ENCODE assay signal across 9 mouse cellular contexts in genomic region chr3:105090981-105091380, GRCm38 (mm10). TPM values are rescaled to one million over a fixed set of nuclear protein-coding genes. Genes with fewer than 3 reads are reported as not detected.
DNase-seq lines count a peak whose midpoint lies in the region; ATAC-seq lines count a peak whose summit lies in the region.
"Had no signal": no experiment of that assay in that cellular context is flagged by ENCODE, and none has a peak within 500 bp of the region (broad histone marks: within the 10 kb centered on the region; RNA-seq: fewer than 3 reads in every experiment).

No protein-coding gene starts in this region.

- H3K36me3 ChIP-seq in midbrain, embryonic 10.5 days: no peaks in the 10 kb centered on the region
- no peaks in the 10 kb centered on the region for H3K36me3 ChIP-seq in midbrain, embryonic 14.5 days (ENCODE audit: control insufficient read depth, insufficient read depth, low read length)
- no peaks in the 10 kb centered on the region for H3K36me3 ChIP-seq in forebrain, embryonic 10.5 days (replicated peaks)

- H3K27me3 ChIP-seq in midbrain, embryonic 10.5 days (ENCODE audit: low read depth, poor library complexity, severe bottlenecking): no peaks in the 10 kb centered on the region
- no peaks in the 10 kb centered on the region for H3K27me3 ChIP-seq in midbrain, embryonic 14.5 days (ENCODE audit: control insufficient read depth, insufficient read depth, low read length)
- no peaks in the 10 kb centered on the region for H3K27me3 ChIP-seq in forebrain, embryonic 10.5 days (ENCODE audit: poor library complexity, severe bottlenecking)

- intact Hi-C loops in heart, postnatal 36 days (cut with DNase I): loop anchor here (2.0 kb wide), 1 partner anchor 14 kb away; no protein-coding TSS in a partner anchor

- no peak for ATAC-seq in midbrain, embryonic 14.5 days (ENCODE audit: low FRiP score, low TSS enrichment)

- H3K9ac ChIP-seq in midbrain, embryonic 14.5 days (replicated peaks; ENCODE audit: low read length): no peak overlapping the region

- H3K4me2 ChIP-seq in midbrain, embryonic 14.5 days (ENCODE audit: low read length): no peak overlapping the region

- DNase-seq in midbrain, embryonic 10.5 days (ENCODE audit: low spot score): peak; percentile 37
- no peak for DNase-seq in midbrain, embryonic 14.5 days
- peak; percentile 73 for DNase-seq in adipocyte (ENCODE audit: low spot score)
- DNase-seq in forebrain, embryonic 10.5 days (ENCODE audit: extremely low spot score, low spot score): peak; percentile 18
- peak; percentile 37 to 46 for DNase-seq in heart, postnatal 36 days
- peak; percentile 54 to 65 for DNase-seq in layer of hippocampus, postnatal 10 days (ENCODE audit: low spot score in 2 of 2)
- peak; percentile 49 to 67 for DNase-seq in lung, postnatal 4 days
- DNase-seq in spleen, adult 12 weeks (ENCODE audit: low spot score): no peak

- no peak overlapping the region for H3K27ac ChIP-seq in midbrain, embryonic 10.5 days (replicated peaks)
- H3K27ac ChIP-seq in midbrain, embryonic 14.5 days (replicated peaks; ENCODE audit: low read depth, low read length): no peak overlapping the region
- H3K27ac ChIP-seq in forebrain, embryonic 10.5 days: no peak overlapping the region

- H3K4me3 ChIP-seq in midbrain, embryonic 10.5 days: no peak overlapping the region
- H3K4me3 ChIP-seq in midbrain, embryonic 14.5 days (replicated peaks; ENCODE audit: low read depth, low read length): no peak overlapping the region
- no peak overlapping the region for H3K4me3 ChIP-seq in forebrain, embryonic 10.5 days

- H3K9me3 ChIP-seq in midbrain, embryonic 10.5 days (replicated peaks): no peaks in the 10 kb centered on the region
- H3K9me3 ChIP-seq in midbrain, embryonic 14.5 days (ENCODE audit: control insufficient read depth, low read length): no peaks in the 10 kb centered on the region
- no peaks in the 10 kb centered on the region for H3K9me3 ChIP-seq in forebrain, embryonic 10.5 days

- H3K4me1 ChIP-seq in midbrain, embryonic 10.5 days: peaks cover 8% of the 10 kb centered on the region; the same call in 1 of the 2 replicates
- H3K4me1 ChIP-seq in midbrain, embryonic 14.5 days (ENCODE audit: control insufficient read depth, insufficient read depth, low read length): peaks cover 3% of the 10 kb centered on the region; the same call in 1 of the 2 replicates
- peaks cover 18% of the 10 kb centered on the region for H3K4me1 ChIP-seq in forebrain, embryonic 10.5 days

- WGBS in midbrain, embryonic 10.5 days: 29% methylated on average over 3 of the region's 3 CpGs
- 24% methylated on average over 3 of the region's 3 CpGs for WGBS in midbrain, embryonic 14.5 days
- 47% methylated on average over 3 of the region's 3 CpGs for WGBS in forebrain, embryonic 10.5 days

RNA-seq across cellular contexts. Expression of gene 4930564D02Rik, which starts 24.3 kb away (rescaled TPM):
- polyA plus RNA-seq in midbrain, embryonic 10.5 days (2016; fragmentation: Nextera tagmentation; extraction: Ambion mirVana): not detected in 2 replicates
- polyA plus RNA-seq in midbrain, embryonic 14.5 days (2014; fragmentation: Nextera tagmentation; extraction: Ambion mirVana): not detected in 2 replicates
- polyA plus RNA-seq in forebrain, embryonic 10.5 days (2016; fragmentation: Nextera tagmentation; extraction: Ambion mirVana): not detected in 2 replicates
- total RNA-seq in heart, postnatal 36 days (2021): not detected
- total RNA-seq in layer of hippocampus, postnatal 10 days (2021): not detected
- polyA plus RNA-seq: neural tube, embryonic 11.5 days had no signal

RNA-seq across cellular contexts. Expression of gene Cttnbp2nl, which starts 38.0 kb away (rescaled TPM):
- 35.0 and 47.1 TPM in 2 replicates for polyA plus RNA-seq in midbrain, embryonic 10.5 days (2016; fragmentation: Nextera tagmentation; extraction: Ambion mirVana)
- 36.5 and 59.7 TPM in 2 replicates for polyA plus RNA-seq in midbrain, embryonic 14.5 days (2014; fragmentation: Nextera tagmentation; extraction: Ambion mirVana)
- 34.3 and 36.7 TPM in 2 replicates for polyA plus RNA-seq in forebrain, embryonic 10.5 days (2016; fragmentation: Nextera tagmentation; extraction: Ambion mirVana)
- 10 to 100 TPM; 18.9 to 19.6 TPM for total RNA-seq in heart, postnatal 36 days (2021)
- 10 to 100 TPM; 38.0 to 46.6 TPM for total RNA-seq in layer of hippocampus, postnatal 10 days (2021)

Comparison
In these comparisons a context has a peak if more than half of its experiments do, and no peak if none do; other contexts are left out.
1. DNase-seq: peak in midbrain, embryonic 10.5 days (single experiment), adipocyte (single experiment), forebrain, embryonic 10.5 days (single experiment), heart, postnatal 36 days (2 of 2), layer of hippocampus, postnatal 10 days (2 of 2) and lung, postnatal 4 days (2 of 2); none in midbrain, embryonic 14.5 days (single experiment) and spleen, adult 12 weeks (single experiment).